Mouse (Mus musculus) heart, adult 2 months (tissue): ENCODE data around the gene Trim46. TPM values are rescaled to one million over a fixed set of nuclear protein-coding genes. Genes with fewer than 3 reads are reported as not detected.

ENCODE experiments used
- DNase-seq, 2 experiments: peaks; one replicate each; pipeline ENCODE4 v3.0.0; 2021
- H3K27ac ChIP-seq: fragments of 200-600 bp; 2 replicates; pipeline ENCODE4 v1.8.1; 2022
- H3K27me3 ChIP-seq: fragments of 200-500 bp; 2 replicates; pipeline ENCODE4 v1.6.1; 2012; ENCODE audit warnings: mild to moderate bottlenecking, low read length, inconsistent platforms, mixed read lengths; ENCODE audit not compliant: control insufficient read depth, insufficient read depth
- H3K36me3 ChIP-seq: fragments of 200-500 bp; 2 replicates; pipeline ENCODE4 v1.6.1; 2012; ENCODE audit warnings: low read length, inconsistent platforms; ENCODE audit not compliant: control insufficient read depth, insufficient read depth
- H3K4me1 ChIP-seq: fragments of 200-500 bp; 2 replicates; pipeline ENCODE4 v1.6.1; 2011; ENCODE audit warnings: low read length; ENCODE audit not compliant: control insufficient read depth, insufficient read depth
- H3K4me3 ChIP-seq: fragments of 200-600 bp; 2 replicates; pipeline ENCODE4 v1.8.1; 2022
- H3K79me2 ChIP-seq: fragments of 200-500 bp; replicated peaks from 2 replicates; pipeline ENCODE4 v1.6.1; 2012; ENCODE audit warnings: mild to moderate bottlenecking, inconsistent platforms, low read length, moderate library complexity, mixed read lengths; ENCODE audit not compliant: control insufficient read depth, insufficient read depth
- H3K9ac ChIP-seq: fragments of 200-500 bp; 2 replicates; pipeline ENCODE4 v1.6.1; 2012; ENCODE audit warnings: low read depth, mild to moderate bottlenecking, control low read depth, inconsistent platforms, low read length, mixed read lengths
- CTCF ChIP-seq: fragments of 200-600 bp; IDR thresholded peaks from 2 replicates; pipeline ENCODE4 v1.8.1; 2022; ENCODE audit warnings: antibody characterized with exemption, mild to moderate bottlenecking, moderate library complexity
- EP300 ChIP-seq: fragments of 200-500 bp; IDR thresholded peaks from 2 replicates; pipeline ENCODE4 v1.6.1; 2011; ENCODE audit warnings: low read depth, low read length, control low read depth; ENCODE audit not compliant: insufficient read depth
- POLR2A ChIP-seq: fragments of 200-500 bp; IDR thresholded peaks from 2 replicates; pipeline ENCODE4 v1.6.1; 2011; ENCODE audit warnings: mild to moderate bottlenecking, low read depth, low read length, control low read depth; ENCODE audit not compliant: insufficient read depth
- WGBS: fragments of 180-500 bp; shearing (Covaris S2); methylation state at CpG from one replicate; pipeline ENCODE4 v1.1.7; 2018; 5-methylcytosine and 5-hydroxymethylcytosine counted together
- intact Hi-C: fragments of 180-260 bp; cut with DNase I; formaldehyde crosslinking; loops from one replicate; pipeline ENCODE4 v1.15.1; 2025
- polyA plus RNA-seq: library from polyadenylated mRNA; depleted of rRNA; stranded (reverse); fragments of >200 nt; gene quantifications from 2 replicates; pipeline ENCODE4 v1.2.3, GENCODE M21; 2012
- total RNA-seq, 2 experiments: library from RNA; stranded (reverse); gene quantifications; 2 replicates each; pipeline ENCODE4 v1.2.3; 2021

Trim46 gene
- total and polyA plus RNA-seq, 3 experiments, result 0.39 to 1.9 (median 0.96) TPM

- no peaks in the 10 kb centered on the region for H3K36me3 ChIP-seq
- TF ChIP-seq CTCF, result no peak
- no peaks in the 10 kb centered on the region for H3K27me3 ChIP-seq
- H3K4me1 ChIP-seq, result no peaks in the 10 kb centered on the region; the same call in 1 of the 2 replicates
- H3K27ac ChIP-seq, result no peak overlapping the region
- no peak overlapping the region for H3K9ac ChIP-seq
- DNase-seq, result no peak
- WGBS, result 91% methylated on average over 7 of the region's 7 CpGs
- H3K4me3 ChIP-seq, result no peak overlapping the region
- H3K79me2 ChIP-seq, result no peaks in the 10 kb centered on the region
- intact Hi-C loops, result loop anchor here (10.0 kb wide), 1 partner anchor 265 kb away; no protein-coding TSS in a partner anchor
Measured at GRCm38 (mm10) chr3:89209731-89210130, 36.4 kb downstream of the Trim46 start.

- H3K36me3 ChIP-seq, result no peaks in the 10 kb centered on the region
- no peak for TF ChIP-seq POLR2A
- TF ChIP-seq EP300, result no peak
- no peak for TF ChIP-seq CTCF
- no peak overlapping the region for H3K4me3 ChIP-seq
- no peaks in the 10 kb centered on the region for H3K27me3 ChIP-seq
- no peaks in the 10 kb centered on the region; the same call in 1 of the 2 replicates for H3K4me1 ChIP-seq
- whole genome bisulfite sequencing, result 86% methylated on average over 6 of the region's 6 CpGs
- H3K79me2 ChIP-seq, result no peaks in the 10 kb centered on the region
- no peak overlapping the region for H3K27ac ChIP-seq
- intact Hi-C loops, result no loop called here
- H3K9ac ChIP-seq, result no peak overlapping the region
- DNase-seq, result no peak
Measured at GRCm38 (mm10) chr3:89208736-89209135, 37.4 kb downstream of the Trim46 start.

GRCm38 (mm10) chr3:89208075-89208657, 37.9 kb downstream of the Trim46 start:
- Histone ChIP-seq H3K27ac (no peak overlapping the region), H3K27me3 (no peaks in the 10 kb centered on the region), H3K4me3 (no peak overlapping the region), H3K36me3 (no peaks in the 10 kb centered on the region), H3K9ac (no peak overlapping the region), H3K4me1 (peaks cover 3% of the 10 kb centered on the region), H3K79me2 (no peaks in the 10 kb centered on the region)
- TF ChIP-seq POLR2A (no peak), CTCF (no peak), EP300 (no peak)
- 87% methylated on average over 13 of the region's 13 CpGs for WGBS
- intact Hi-C loops, result no loop called here
- no peak for DNase-seq

- no peak for DNase-seq
- Histone ChIP-seq H3K4me1 (peaks cover 3% of the 10 kb centered on the region), H3K36me3 (no peaks in the 10 kb centered on the region), H3K27me3 (no peaks in the 10 kb centered on the region), H3K27ac (no peak overlapping the region), H3K4me3 (no peak overlapping the region), H3K9ac (no peak overlapping the region), H3K79me2 (no peaks in the 10 kb centered on the region)
- no peak for TF ChIP-seq EP300
- no peak for TF ChIP-seq CTCF
- no peak for TF ChIP-seq POLR2A
- intact Hi-C loops, result no loop called here
- 75% methylated on average over 2 of the region's 2 CpGs for WGBS
Measured at GRCm38 (mm10) chr3:89206695-89207094, 39.4 kb downstream of the Trim46 start.

GRCm38 (mm10) chr3:89206079-89206478, 40.0 kb downstream of the Trim46 start:
- Histone ChIP-seq H3K4me3 (no peak overlapping the region), H3K36me3 (no peaks in the 10 kb centered on the region), H3K9ac (no peak overlapping the region), H3K27me3 (no peaks in the 10 kb centered on the region), H3K79me2 (no peaks in the 10 kb centered on the region), H3K27ac (no peak overlapping the region), H3K4me1 (peaks cover 3% of the 10 kb centered on the region)
- intact Hi-C loops, result no loop called here
- 86% methylated on average over 7 of the region's 7 CpGs for WGBS
- TF ChIP-seq POLR2A (no peak), EP300 (no peak), CTCF (no peak)
- peak in 1 of 2 experiments; percentile 15 for DNase-seq

- peak overlapping the region; percentile 71; the same call in 1 of the 2 replicates for H3K9ac ChIP-seq
- no peaks in the 10 kb centered on the region for H3K36me3 ChIP-seq
- 25% methylated on average over 5 of the region's 5 CpGs for WGBS
- intact Hi-C loops, result no loop called here
- H3K4me1 ChIP-seq, result peaks cover 3% of the 10 kb centered on the region
- peak overlapping the region; percentile 76 for H3K27ac ChIP-seq
- TF ChIP-seq CTCF (no peak), POLR2A (no peak), EP300 (no peak)
- peak overlapping the region; percentile 64 for H3K4me3 ChIP-seq
- DNase-seq, result peak in 1 of 2 experiments; percentile 17
- H3K79me2 ChIP-seq, result no peaks in the 10 kb centered on the region
- no peaks in the 10 kb centered on the region for H3K27me3 ChIP-seq
Measured at GRCm38 (mm10) chr3:89203142-89203514, 43.0 kb downstream of the Trim46 start.
